Comparison of ENCODE assay signal across 28 mouse cellular contexts in genomic region chr9:21454556-21454955, GRCm38 (mm10). TPM values are rescaled to one million over a fixed set of nuclear protein-coding genes. Genes with fewer than 3 reads are reported as not detected.
A peak's percentile ranks its signal among the peaks of the same experiment; 100 is the strongest.
DNase-seq lines count a peak whose midpoint lies in the region; ATAC-seq and TF ChIP-seq lines count a peak whose summit lies in the region.
"Had no signal": no experiment of that assay in that cellular context is flagged by ENCODE, and none has a peak within 500 bp of the region (broad histone marks: within the 10 kb centered on the region; RNA-seq: fewer than 3 reads in every experiment).

No protein-coding gene starts in this region.

- H3K9me3 ChIP-seq in forebrain, embryonic 11.5 days (ENCODE audit: control insufficient read depth, low read length), result no peaks in the 10 kb centered on the region
- H3K9me3 ChIP-seq: embryonic facial prominence, embryonic 13.5 days; forebrain, embryonic 13.5 days; G1E; heart, embryonic 10.5 days; hindbrain, embryonic 15.5 days; intestine, embryonic 15.5 days; limb, embryonic 15.5 days; stomach, embryonic 15.5 days had no signal

- TF ChIP-seq POLR2A in cerebellum, adult 2 months (IDR thresholded peaks at IDR 0.05; ENCODE audit: borderline replicate concordance, insufficient read depth, low read length), result no peak
- no peak for TF ChIP-seq POLR2A in small intestine, adult 2 months (IDR thresholded peaks at IDR 0.05; ENCODE audit: low read depth, low read length)

- peaks cover 37% of the 10 kb centered on the region for H3K4me1 ChIP-seq in cerebellum, adult 2 months (ENCODE audit: control insufficient read depth, insufficient read depth, low read length)
- peaks cover 43% of the 10 kb centered on the region for H3K4me1 ChIP-seq in small intestine, adult 2 months (ENCODE audit: control insufficient read depth, insufficient read depth, insufficient read length, low read length)
- H3K4me1 ChIP-seq in forebrain, embryonic 11.5 days (replicated peaks; ENCODE audit: control insufficient read depth, insufficient read depth, low read length), result no peaks in the 10 kb centered on the region
- H3K4me1 ChIP-seq: forebrain, embryonic 13.5 days; hindbrain, embryonic 15.5 days had no signal

- H3K36me3 ChIP-seq in small intestine, adult 2 months (ENCODE audit: control insufficient read depth, insufficient read depth, low read length), result peaks cover 11% of the 10 kb centered on the region
- H3K36me3 ChIP-seq in forebrain, embryonic 11.5 days (ENCODE audit: control insufficient read depth, insufficient read depth, low read length), result no peaks in the 10 kb centered on the region
- H3K36me3 ChIP-seq: stomach, embryonic 15.5 days had no signal

- no peak overlapping the region for H3K4me3 ChIP-seq in cerebellum, adult 2 months (replicated peaks; ENCODE audit: insufficient read depth, low read depth, low read length)
- H3K4me3 ChIP-seq in layer of hippocampus, adult 2 months, result no peak overlapping the region
- H3K4me3 ChIP-seq in small intestine, adult 2 months (ENCODE audit: low read depth, low read length), result no peak overlapping the region
- H3K4me3 ChIP-seq in forebrain, embryonic 11.5 days (ENCODE audit: low read depth, low read length), result no peak overlapping the region
- H3K4me3 ChIP-seq: embryonic facial prominence, embryonic 13.5 days; erythroblast, embryonic 14.5 days; forebrain, embryonic 13.5 days; heart, embryonic 10.5 days; hindbrain, embryonic 15.5 days; intestine, embryonic 15.5 days; limb, embryonic 15.5 days; stomach, embryonic 15.5 days had no signal

- ATAC-seq in forebrain, embryonic 11.5 days (replicated peaks; ENCODE audit: low FRiP score), result no peak
- ATAC-seq: forebrain, embryonic 13.5 days; Patski had no signal

- no peak for DNase-seq in cerebellum, adult 2 months
- DNase-seq in cerebellum, adult 11-12 months, result no peak
- no peak for DNase-seq in layer of hippocampus, adult 2 months (ENCODE audit: low spot score in 2 of 2)
- DNase-seq in layer of hippocampus, adult 11-12 months (ENCODE audit: low spot score), result no peak
- peak; percentile 28 for DNase-seq in lung, postnatal 14 days
- DNase-seq in lung, postnatal 25 days (ENCODE audit: low spot score), result no peak
- DNase-seq in forebrain, embryonic 11.5 days (ENCODE audit: low spot score), result no peak
- DNase-seq: adrenal gland, adult 2 months; cerebellum, adult 8-10 months; cerebellum, postnatal 36 days; embryo, embryonic 11 days; heart, postnatal 4 days; right cerebral cortex, adult 18-20 months; right cerebral cortex, postnatal 4 days; thymus, adult 2 months had no signal

- TF ChIP-seq CTCF in cerebellum, adult 2 months (IDR thresholded peaks at IDR 0.05; ENCODE audit: borderline replicate concordance, insufficient read depth, low read depth, low read length), result no peak
- TF ChIP-seq CTCF in layer of hippocampus, adult 2 months (conservative IDR thresholded peaks at IDR 0.05), result no peak
- no peak for TF ChIP-seq CTCF in small intestine, adult 2 months (IDR thresholded peaks at IDR 0.05; ENCODE audit: extremely low read depth, insufficient read length, insufficient replicate concordance, low read depth, low read length)

- no peaks in the 10 kb centered on the region for H3K27me3 ChIP-seq in cerebellum, adult 2 months (ENCODE audit: control insufficient read depth, insufficient read depth, low read length)
- no peaks in the 10 kb centered on the region for H3K27me3 ChIP-seq in small intestine, adult 2 months (ENCODE audit: control insufficient read depth, insufficient read depth, low read length)
- no peaks in the 10 kb centered on the region for H3K27me3 ChIP-seq in forebrain, embryonic 11.5 days (ENCODE audit: control insufficient read depth, insufficient read depth, low read length)
- H3K27me3 ChIP-seq: embryonic facial prominence, embryonic 13.5 days; forebrain, embryonic 13.5 days; hindbrain, embryonic 15.5 days; intestine, embryonic 15.5 days; limb, embryonic 15.5 days; Patski; stomach, embryonic 15.5 days had no signal

- 38% methylated on average over 4 of the region's 4 CpGs for WGBS in cerebellum, adult 2 months
- 69% methylated on average over 4 of the region's 4 CpGs for WGBS in small intestine, adult 2 months
- 84% methylated on average over 4 of the region's 4 CpGs for WGBS in forebrain, embryonic 11.5 days

- no peak overlapping the region for H3K4me2 ChIP-seq in forebrain, embryonic 11.5 days (ENCODE audit: low read depth, low read length, severe bottlenecking)
- H3K4me2 ChIP-seq: embryonic facial prominence, embryonic 13.5 days; forebrain, embryonic 13.5 days; hindbrain, embryonic 15.5 days; intestine, embryonic 15.5 days; limb, embryonic 15.5 days; midbrain, embryonic 11.5 days; stomach, embryonic 15.5 days had no signal

- H3K27ac ChIP-seq in cerebellum, adult 2 months (ENCODE audit: insufficient read depth, low read length), result 0 out of 2 replicates have a peak overlapping the region, but pooled peaks have one; percentile 40
- peak overlapping the region; percentile 82; the same call in 1 of the 2 replicates for H3K27ac ChIP-seq in layer of hippocampus, adult 2 months
- H3K27ac ChIP-seq in small intestine, adult 2 months (ENCODE audit: insufficient read depth, low read depth, low read length), result peak overlapping the region; percentile 55; the same call in 1 of the 2 replicates
- H3K27ac ChIP-seq in forebrain, embryonic 11.5 days (ENCODE audit: low read depth, low read length), result no peak overlapping the region
- H3K27ac ChIP-seq: embryonic facial prominence, embryonic 13.5 days; forebrain, embryonic 13.5 days; heart, embryonic 10.5 days; intestine, embryonic 15.5 days; limb, embryonic 15.5 days; liver, embryonic 14.5 days; stomach, embryonic 15.5 days had no signal

- H3K9ac ChIP-seq in forebrain, embryonic 11.5 days (ENCODE audit: low read length), result no peak overlapping the region
- H3K9ac ChIP-seq: embryonic facial prominence, embryonic 13.5 days; forebrain, embryonic 13.5 days; hindbrain, embryonic 15.5 days; intestine, embryonic 15.5 days; limb, embryonic 15.5 days; liver, embryonic 14.5 days; stomach, embryonic 15.5 days had no signal

RNA-seq across cellular contexts. Expression of gene Dnm2, which starts 29.8 kb away (rescaled TPM):
- polyA plus RNA-seq in cerebellum, adult 2 months (2012; rRNA removed), result 66.9 and 68.6 TPM in 2 replicates
- 10 to 100 TPM; 58.0 to 69.6 TPM for total RNA-seq in layer of hippocampus, adult 2 months (2021)
- 179 and 517 TPM in 2 replicates for polyA plus RNA-seq in small intestine, adult 2 months (2012; rRNA removed)
- polyA plus RNA-seq in forebrain, embryonic 11.5 days (2014; fragmentation: Nextera tagmentation; extraction: Ambion mirVana), result 72.8 and 74.0 TPM in 2 replicates

RNA-seq across cellular contexts. Expression of gene Qtrt1, which starts 42.9 kb away (rescaled TPM):
- polyA plus RNA-seq in cerebellum, adult 2 months (2012; rRNA removed), result 37.5 and 39.5 TPM in 2 replicates
- total RNA-seq in layer of hippocampus, adult 2 months (2021), result 10 to 100 TPM; 31.2 to 46.2 TPM
- 30.1 and 32.8 TPM in 2 replicates for polyA plus RNA-seq in small intestine, adult 2 months (2012; rRNA removed)
- 58.2 and 61.5 TPM in 2 replicates for polyA plus RNA-seq in forebrain, embryonic 11.5 days (2014; fragmentation: Nextera tagmentation; extraction: Ambion mirVana)

RNA-seq across cellular contexts. Expression of gene Tmed1, which starts 55.5 kb away (rescaled TPM):
- polyA plus RNA-seq in cerebellum, adult 2 months (2012; rRNA removed), result 25.9 and 26.4 TPM in 2 replicates
- total RNA-seq in layer of hippocampus, adult 2 months (2021), result 10 to 100 TPM; 13.5 to 15.5 TPM
- 7.5 and 10.8 TPM in 2 replicates for polyA plus RNA-seq in small intestine, adult 2 months (2012; rRNA removed)
- 83.1 and 83.5 TPM in 2 replicates for polyA plus RNA-seq in forebrain, embryonic 11.5 days (2014; fragmentation: Nextera tagmentation; extraction: Ambion mirVana)
